Mouse (Mus musculus) heart, embryonic 16.5 days (tissue): ENCODE measurements around the gene Tubb4b. TPM values are rescaled to one million over a fixed set of nuclear protein-coding genes. Genes with fewer than 3 reads are reported as not detected.

Source experiments
- ATAC-seq: fragments of 200-750 bp; cut with Nextera tagmentation; replicated peaks from 2 replicates; pipeline ENCODE4 v1.8.0; 2017; ENCODE audit warnings: moderate number of reproducible peaks; ENCODE audit not compliant: insufficient read depth, low FRiP score; ENCODE audit errors: extremely low read depth
- H3K27ac ChIP-seq: fragments of 300-500 bp; sonication (generic); 2 replicates; pipeline ENCODE4 v1.5.1; 2014; ENCODE audit warnings: mild to moderate bottlenecking, low read length, control low read depth, moderate library complexity
- H3K27me3 ChIP-seq: fragments of 300-500 bp; sonication (generic); 2 replicates; pipeline ENCODE4 v1.6.1; 2014; ENCODE audit warnings: low read length, mixed read lengths; ENCODE audit not compliant: control insufficient read depth, insufficient read depth
- H3K36me3 ChIP-seq: fragments of 300-500 bp; sonication (generic); 2 replicates; pipeline ENCODE4 v1.6.1; 2014; ENCODE audit not compliant: control insufficient read depth, insufficient read depth
- H3K4me1 ChIP-seq: fragments of 300-500 bp; sonication (generic); 2 replicates; pipeline ENCODE4 v1.6.1; 2014; ENCODE audit warnings: low read length, mixed read lengths; ENCODE audit not compliant: control insufficient read depth, insufficient read depth
- H3K4me2 ChIP-seq: fragments of 300-500 bp; sonication (generic); 2 replicates; pipeline ENCODE4 v1.6.1; 2014; ENCODE audit warnings: low read depth, mild to moderate bottlenecking, control low read depth, low read length
- H3K4me3 ChIP-seq: fragments of 300-500 bp; sonication (generic); 2 replicates; pipeline ENCODE4 v1.5.1; 2014; ENCODE audit warnings: mild to moderate bottlenecking, control low read depth, low read length
- H3K9ac ChIP-seq: fragments of 300-500 bp; sonication (generic); 2 replicates; pipeline ENCODE4 v1.6.1; 2014; ENCODE audit warnings: low read length, control low read depth
- H3K9me3 ChIP-seq: fragments of 300-500 bp; sonication (generic); replicated peaks from 2 replicates; pipeline ENCODE4 v1.6.1; 2016; ENCODE audit warnings: low read length; ENCODE audit not compliant: control insufficient read depth
- WGBS: fragments of 180-500 bp; shearing (Covaris S2); extraction: QIAGEN DNeasy Blood & Tissue Kit; methylation state at CpG from one replicate; pipeline ENCODE4 v1.1.7; 2014; 5-methylcytosine and 5-hydroxymethylcytosine counted together
- polyA plus RNA-seq: library from polyadenylated mRNA; unstranded; fragments of >200 nt; fragmentation: Nextera tagmentation; extraction: Ambion mirVana; gene quantifications from 2 replicates; pipeline ENCODE4 v1.2.1, GENCODE M21; 2015

Gene Tubb4b
- polyA plus RNA-seq, 1 experiment from 2014 or later = 482 TPM

- peak overlapping the region; percentile 94 for H3K4me2 ChIP-seq
- no peaks in the 10 kb centered on the region for H3K36me3 ChIP-seq
- 33% methylated on average over 6 of the region's 6 CpGs for whole genome bisulfite sequencing
- peak overlapping the region; percentile 79 for H3K4me3 ChIP-seq
- ATAC-seq = no peak
- 0 out of 2 replicates have a peak overlapping the region, but pooled peaks have one; percentile 41 for H3K27ac ChIP-seq
- peaks cover 26% of the 10 kb centered on the region for H3K4me1 ChIP-seq
- H3K27me3 ChIP-seq = no peaks in the 10 kb centered on the region
- H3K9ac ChIP-seq = peak overlapping the region; percentile 86
- no peaks in the 10 kb centered on the region for H3K9me3 ChIP-seq
Observed at GRCm38 (mm10) chr2:25182664-25183063, 41.8 kb downstream of the Tubb4b start.

DNA sequence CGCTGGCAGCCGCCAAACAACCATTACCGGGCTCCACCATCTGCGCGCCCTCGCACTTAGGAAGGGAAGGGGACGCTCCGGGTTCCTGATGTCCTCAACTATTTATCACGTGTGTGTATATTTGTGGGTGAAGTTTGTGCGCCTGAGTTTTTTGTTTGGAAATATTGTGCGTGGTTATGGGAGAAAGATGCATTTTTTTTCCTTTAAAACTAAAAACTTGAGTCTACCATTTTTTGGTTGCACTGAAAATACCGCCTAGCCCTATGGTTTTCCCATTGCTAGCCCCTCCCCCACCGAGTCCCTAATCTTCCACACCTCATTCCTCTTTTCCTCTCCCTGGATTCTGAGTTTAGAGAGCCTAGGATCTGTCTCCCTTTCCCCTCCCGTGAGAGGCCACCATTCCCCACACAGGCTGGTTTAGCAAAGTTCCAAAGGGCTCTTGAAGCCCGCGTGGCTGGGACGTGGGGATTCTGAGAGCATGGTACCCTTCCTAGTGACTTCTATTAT, 42.6 kb downstream of the Tubb4b start:
- H3K4me3 ChIP-seq = peak overlapping the region; percentile 79
- ATAC-seq = no peak
- H3K36me3 ChIP-seq = no peaks in the 10 kb centered on the region
- under 1% methylated on average over 17 of the region's 17 CpGs for WGBS
- peak overlapping the region; percentile 86 for H3K9ac ChIP-seq
- H3K4me1 ChIP-seq = peaks cover 33% of the 10 kb centered on the region
- H3K9me3 ChIP-seq = no peaks in the 10 kb centered on the region
- no peaks in the 10 kb centered on the region for H3K27me3 ChIP-seq
- peak overlapping the region; percentile 93 for H3K27ac ChIP-seq
- peak overlapping the region; percentile 94 for H3K4me2 ChIP-seq

GRCm38 (mm10) chr2:25180973-25181890, 43.3 kb downstream of the Tubb4b start:
- Histone ChIP-seq H3K36me3 (no peaks in the 10 kb centered on the region), H3K27ac (peak overlapping the region; percentile 93), H3K4me3 (peak overlapping the region; percentile 79), H3K4me1 (peaks cover 38% of the 10 kb centered on the region), H3K9ac (peak overlapping the region; percentile 86), H3K27me3 (no peaks in the 10 kb centered on the region), H3K9me3 (no peaks in the 10 kb centered on the region), H3K4me2 (peak overlapping the region; percentile 94)
- under 1% methylated on average over 100 of the region's 100 CpGs for WGBS
- ATAC-seq = peak; percentile 46

- H3K4me1 ChIP-seq = peaks cover 41% of the 10 kb centered on the region
- under 1% methylated on average over 35 of the region's 35 CpGs for WGBS
- H3K9me3 ChIP-seq = no peaks in the 10 kb centered on the region
- no peaks in the 10 kb centered on the region for H3K27me3 ChIP-seq
- peak within 1 kb of the TSS; percentile 86 for H3K9ac ChIP-seq
- H3K36me3 ChIP-seq = no peaks in the 10 kb centered on the region
- peak within 1 kb of the TSS; percentile 93 for H3K27ac ChIP-seq
- peak; percentile 89 for ATAC-seq
- H3K4me2 ChIP-seq = peak within 1 kb of the TSS; percentile 94
- H3K4me3 ChIP-seq = peak within 1 kb of the TSS; percentile 79
Observed at GRCm38 (mm10) chr2:25180478-25180903, 44.0 kb downstream of the Tubb4b start, which contains the start of gene Nrarp. TSS of gene Nrarp (plus strand) at chr2:25180758.

- H3K4me1 ChIP-seq = peaks cover 39% of the 10 kb centered on the region
- no peak for ATAC-seq
- peak overlapping the region; percentile 93 for H3K27ac ChIP-seq
- peak overlapping the region; percentile 79 for H3K4me3 ChIP-seq
- no peaks in the 10 kb centered on the region for H3K9me3 ChIP-seq
- H3K36me3 ChIP-seq = no peaks in the 10 kb centered on the region
- H3K9ac ChIP-seq = peak overlapping the region; percentile 69
- no peaks in the 10 kb centered on the region for H3K27me3 ChIP-seq
- WGBS = 60% methylated on average over 15 of the region's 15 CpGs
- peak overlapping the region; percentile 94 for H3K4me2 ChIP-seq
Observed at GRCm38 (mm10) chr2:25179566-25180217, 44.8 kb downstream of the Tubb4b start.

DNA sequence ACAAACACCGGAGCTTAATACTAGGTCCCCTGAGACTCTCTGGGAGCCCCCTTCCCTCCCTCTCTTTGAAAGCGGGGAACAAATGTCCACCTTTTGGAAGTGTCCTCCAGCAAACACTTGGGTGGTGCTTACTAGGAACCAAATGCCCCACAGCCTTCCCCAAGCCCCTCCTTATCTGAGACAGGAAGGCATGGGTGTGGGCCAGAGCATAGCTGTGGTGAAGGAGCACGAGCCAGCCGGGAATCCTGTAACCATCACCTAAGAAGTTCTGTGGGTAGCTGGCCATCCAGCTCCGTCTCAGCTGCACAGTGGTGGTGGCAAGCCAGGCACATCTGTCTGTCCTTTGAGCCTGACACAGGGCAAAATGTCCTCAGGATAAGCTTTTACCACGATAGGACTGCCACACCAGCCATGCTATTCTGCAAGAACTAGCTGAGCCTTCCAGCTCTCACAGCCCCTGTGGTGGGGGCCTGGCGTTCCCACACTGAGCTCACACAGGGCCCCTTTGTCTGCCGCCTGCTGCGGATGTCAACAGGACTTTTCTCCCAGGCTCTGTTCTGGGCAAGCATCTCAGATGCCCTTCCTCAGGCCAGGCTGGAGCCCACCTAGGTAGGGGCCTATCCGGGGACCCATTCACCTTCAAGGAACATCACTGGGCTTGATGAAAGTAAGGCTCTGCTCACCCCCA, 46.1 kb downstream of the Tubb4b start:
- Histone ChIP-seq H3K4me1 (peaks cover 35% of the 10 kb centered on the region), H3K4me3 (no peak overlapping the region), H3K9ac (peak overlapping the region; percentile 32), H3K9me3 (no peaks in the 10 kb centered on the region), H3K27me3 (no peaks in the 10 kb centered on the region), H3K27ac (peak overlapping the region; percentile 6), H3K4me2 (peak overlapping the region; percentile 31; the same call in 1 of the 2 replicates), H3K36me3 (no peaks in the 10 kb centered on the region)
- ATAC-seq = no peak
- 30% methylated on average over 10 of the region's 10 CpGs for WGBS

DNA sequence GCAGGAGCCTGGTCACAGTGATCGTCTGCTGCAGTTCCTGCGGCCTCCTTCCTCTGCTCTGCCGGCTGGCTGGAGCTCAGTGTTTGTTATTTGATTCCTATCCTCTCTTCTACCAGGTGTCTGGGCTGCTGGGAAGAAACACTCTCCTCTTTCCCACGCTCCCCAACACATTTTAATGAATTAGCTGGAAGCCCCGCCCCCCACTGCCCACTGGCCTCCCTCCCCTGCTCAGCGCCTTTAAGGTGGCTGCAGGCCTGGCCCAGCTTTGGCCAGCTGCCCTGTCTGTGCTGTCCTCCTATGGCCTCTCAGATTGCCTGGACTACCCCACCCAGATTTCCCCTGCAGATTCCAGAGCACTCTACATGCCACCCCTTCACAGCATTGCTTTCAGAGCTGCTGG, 46.8 kb downstream of the Tubb4b start:
- peak overlapping the region; percentile 31; the same call in 1 of the 2 replicates for H3K4me2 ChIP-seq
- no peaks in the 10 kb centered on the region for H3K27me3 ChIP-seq
- H3K4me3 ChIP-seq = no peak overlapping the region
- peak overlapping the region; percentile 35; the same call in 1 of the 2 replicates for H3K9ac ChIP-seq
- H3K9me3 ChIP-seq = no peaks in the 10 kb centered on the region
- WGBS = 9% methylated on average over 6 of the region's 6 CpGs
- peaks cover 34% of the 10 kb centered on the region for H3K4me1 ChIP-seq
- H3K36me3 ChIP-seq = no peaks in the 10 kb centered on the region
- H3K27ac ChIP-seq = peak overlapping the region; percentile 77
- ATAC-seq = no peak

GRCm38 (mm10) chr2:25177076-25177475, 47.4 kb downstream of the Tubb4b start:
- peaks cover 32% of the 10 kb centered on the region for H3K4me1 ChIP-seq
- no peaks in the 10 kb centered on the region for H3K9me3 ChIP-seq
- 41% methylated on average over 4 of the region's 4 CpGs for WGBS
- H3K36me3 ChIP-seq = no peaks in the 10 kb centered on the region
- no peak overlapping the region for H3K4me3 ChIP-seq
- no peaks in the 10 kb centered on the region for H3K27me3 ChIP-seq
- H3K4me2 ChIP-seq = peak overlapping the region; percentile 31; the same call in 1 of the 2 replicates
- H3K9ac ChIP-seq = peak overlapping the region; percentile 35; the same call in 1 of the 2 replicates
- peak overlapping the region; percentile 77 for H3K27ac ChIP-seq
- ATAC-seq = no peak
